Mouse (Mus musculus): ENCODE data around the gene Clcn2. TPM values are rescaled to one million over a fixed set of nuclear protein-coding genes. Genes with fewer than 3 reads are reported as not detected.

Gene Clcn2
- polyA plus RNA-seq, 1 experiment from 2014 or later, result 18.7 TPM

DNA sequence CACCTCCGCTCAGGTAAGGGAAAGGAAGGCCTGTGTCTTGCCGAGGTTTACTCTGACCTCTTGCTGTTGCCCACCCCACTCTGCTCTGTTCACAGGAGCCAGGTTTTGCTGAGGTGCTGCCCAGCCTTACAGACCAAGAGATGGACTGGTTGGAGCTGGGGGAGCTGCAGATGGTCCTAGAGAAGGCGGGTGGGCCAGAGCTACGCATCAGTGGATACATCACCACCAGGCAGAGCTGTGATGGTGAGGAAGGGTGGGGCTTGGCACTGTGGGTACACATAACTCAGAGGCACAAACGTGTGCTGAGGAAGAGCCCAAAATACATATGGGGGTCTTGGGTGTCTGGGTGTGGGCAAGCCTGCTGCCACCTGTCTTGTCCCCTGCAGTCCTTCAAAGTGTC is 18.1 kb upstream of the Clcn2 start:
- Histone ChIP-seq H3K9ac (replicated peaks; ENCODE audit: low read length) (no peak overlapping the region), H3K4me1 (ENCODE audit: insufficient read depth, low read length) (peaks cover 19% of the 10 kb centered on the region), H3K27ac (ENCODE audit: low read length) (no peak overlapping the region), H3K36me3 (ENCODE audit: insufficient read depth, low read length) (no peaks in the 10 kb centered on the region), H3K4me3 (ENCODE audit: low read length) (no peak overlapping the region), H3K9me3 (ENCODE audit: low read length) (no peaks in the 10 kb centered on the region), H3K4me2 (replicated peaks; ENCODE audit: low read depth, low read length) (no peak overlapping the region), H3K27me3 (ENCODE audit: insufficient read depth, low read length) (peaks cover 32% of the 10 kb centered on the region)
- no peak for ATAC-seq (ENCODE audit: low FRiP score, low TSS enrichment)
- WGBS, result 69% methylated on average over 5 of the region's 5 CpGs

DNA sequence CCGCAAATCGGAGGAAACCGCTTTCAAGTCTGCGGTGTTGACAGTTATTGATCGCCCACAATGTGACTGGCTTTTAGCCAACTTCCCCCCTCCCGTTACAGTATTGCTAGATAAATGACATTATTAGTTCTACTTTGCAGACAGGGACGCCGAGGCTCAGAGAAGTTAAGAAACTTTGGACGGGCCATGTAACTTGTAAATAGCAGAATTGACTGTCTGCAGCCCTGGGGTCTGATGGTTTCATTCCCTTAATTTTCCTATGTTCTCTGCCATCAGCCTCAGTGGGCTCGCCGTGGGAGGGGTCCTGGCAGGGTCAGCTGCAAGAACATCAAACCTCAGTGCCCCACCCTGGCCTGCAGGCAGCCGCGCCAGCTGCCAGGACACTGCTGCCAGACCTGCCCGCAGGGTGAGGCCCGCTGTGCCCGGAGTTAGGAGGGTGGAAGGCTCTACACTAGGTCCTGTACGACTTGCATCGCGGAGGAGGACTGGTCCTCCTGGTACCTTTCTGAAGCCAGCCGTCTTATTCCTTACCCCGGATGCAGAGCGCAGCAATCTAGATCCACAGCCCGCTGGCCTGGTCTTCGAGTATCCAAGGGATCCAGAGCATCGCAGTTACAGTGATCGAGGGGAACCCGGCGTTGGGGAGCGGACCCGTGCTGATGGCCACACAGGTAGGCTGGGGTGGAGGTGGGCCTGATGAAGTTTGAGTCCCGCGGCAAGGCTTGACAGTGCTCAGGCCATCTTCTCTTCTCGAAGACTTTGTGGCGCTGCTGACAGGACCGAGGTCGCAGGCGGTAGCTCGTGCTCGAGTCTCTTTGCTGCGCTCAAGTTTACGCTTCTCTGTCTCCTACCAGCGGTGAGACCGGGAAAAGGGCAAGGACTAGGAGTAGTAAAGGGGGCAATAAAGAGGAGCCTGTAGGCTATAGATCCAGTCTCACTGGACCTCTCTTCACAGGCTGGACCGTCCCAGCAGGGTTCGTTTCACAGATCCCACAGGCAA is 16.5 kb upstream of the Clcn2 start, which contains the start of gene Thpo:
Gene Thpo (minus strand): TSS at position 781 of the 1,000 bp plus-strand sequence.
- Histone ChIP-seq H3K9me3 (ENCODE audit: low read length) (no peaks in the 10 kb centered on the region), H3K4me2 (replicated peaks; ENCODE audit: low read depth, low read length) (peak within 1 kb of the TSS; percentile 100), H3K4me1 (ENCODE audit: insufficient read depth, low read length) (peaks cover 28% of the 10 kb centered on the region), H3K36me3 (ENCODE audit: insufficient read depth, low read length) (no peaks in the 10 kb centered on the region), H3K27me3 (ENCODE audit: insufficient read depth, low read length) (peaks cover 32% of the 10 kb centered on the region), H3K4me3 (ENCODE audit: low read length) (peak within 1 kb of the TSS; percentile 68), H3K27ac (ENCODE audit: low read length) (no peak within 1 kb of the TSS), H3K9ac (replicated peaks; ENCODE audit: low read length) (peak within 1 kb of the TSS; percentile 80)
- 3% methylated on average over 45 of the region's 45 CpGs for WGBS
- ATAC-seq (ENCODE audit: low FRiP score, low TSS enrichment), result no peak

DNA sequence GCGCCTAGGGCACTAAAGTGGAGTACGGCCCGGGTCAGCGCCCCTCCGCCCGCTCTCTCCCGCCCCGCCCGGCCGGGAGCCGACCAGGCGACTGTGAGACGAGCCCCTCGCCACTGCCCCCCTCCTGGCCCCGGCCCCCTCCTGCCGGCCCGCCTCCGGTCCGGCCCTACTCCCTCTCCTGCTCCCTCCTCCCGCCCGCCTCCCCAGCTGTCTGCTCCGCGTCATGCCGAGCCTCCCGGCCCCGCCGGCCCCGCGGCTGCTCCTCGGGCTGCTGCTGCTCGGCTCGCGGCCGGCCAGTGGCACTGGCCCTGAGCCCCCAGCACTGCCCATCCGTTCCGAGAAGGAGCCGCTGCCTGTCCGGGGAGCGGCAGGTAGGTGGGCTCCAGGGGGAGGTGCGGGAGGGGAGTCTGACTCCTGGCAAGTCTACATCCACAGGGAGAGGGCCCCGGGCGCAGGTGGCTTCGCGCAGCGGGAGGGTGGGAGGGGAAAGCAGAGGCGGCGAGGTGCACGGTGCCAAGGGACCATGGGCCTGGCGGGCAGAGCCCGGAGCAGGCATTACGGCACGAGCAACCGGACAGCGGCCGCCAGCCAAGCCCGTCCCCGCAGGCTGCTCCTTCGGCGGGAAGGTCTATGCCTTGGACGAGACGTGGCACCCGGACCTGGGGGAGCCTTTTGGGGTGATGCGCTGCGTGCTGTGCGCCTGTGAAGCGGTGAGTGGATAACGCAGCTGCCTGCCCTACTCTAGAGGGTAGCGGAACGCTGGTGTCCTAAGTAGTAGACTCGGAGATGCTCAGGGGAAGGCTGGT is 15.6 kb upstream of the Clcn2 start, which contains the start of gene Chrd:
Gene Chrd (plus strand): TSS at position 203 of the 806 bp plus-strand sequence.
- peak within 1 kb of the TSS; percentile 100 for H3K4me2 ChIP-seq (replicated peaks; ENCODE audit: low read depth, low read length)
- ATAC-seq (ENCODE audit: low FRiP score, low TSS enrichment), result peak; percentile 89
- peak within 1 kb of the TSS; percentile 80 for H3K9ac ChIP-seq (replicated peaks; ENCODE audit: low read length)
- H3K36me3 ChIP-seq (ENCODE audit: insufficient read depth, low read length), result no peaks in the 10 kb centered on the region
- no peaks in the 10 kb centered on the region for H3K9me3 ChIP-seq (ENCODE audit: low read length)
- H3K27me3 ChIP-seq (ENCODE audit: insufficient read depth, low read length), result peaks cover 32% of the 10 kb centered on the region
- under 1% methylated on average over 38 of the region's 70 CpGs for whole genome bisulfite sequencing
- H3K27ac ChIP-seq (ENCODE audit: low read length), result peak within 1 kb of the TSS; percentile 80
- peaks cover 28% of the 10 kb centered on the region for H3K4me1 ChIP-seq (ENCODE audit: insufficient read depth, low read length)
- H3K4me3 ChIP-seq (ENCODE audit: low read length), result peak within 1 kb of the TSS; percentile 68

DNA sequence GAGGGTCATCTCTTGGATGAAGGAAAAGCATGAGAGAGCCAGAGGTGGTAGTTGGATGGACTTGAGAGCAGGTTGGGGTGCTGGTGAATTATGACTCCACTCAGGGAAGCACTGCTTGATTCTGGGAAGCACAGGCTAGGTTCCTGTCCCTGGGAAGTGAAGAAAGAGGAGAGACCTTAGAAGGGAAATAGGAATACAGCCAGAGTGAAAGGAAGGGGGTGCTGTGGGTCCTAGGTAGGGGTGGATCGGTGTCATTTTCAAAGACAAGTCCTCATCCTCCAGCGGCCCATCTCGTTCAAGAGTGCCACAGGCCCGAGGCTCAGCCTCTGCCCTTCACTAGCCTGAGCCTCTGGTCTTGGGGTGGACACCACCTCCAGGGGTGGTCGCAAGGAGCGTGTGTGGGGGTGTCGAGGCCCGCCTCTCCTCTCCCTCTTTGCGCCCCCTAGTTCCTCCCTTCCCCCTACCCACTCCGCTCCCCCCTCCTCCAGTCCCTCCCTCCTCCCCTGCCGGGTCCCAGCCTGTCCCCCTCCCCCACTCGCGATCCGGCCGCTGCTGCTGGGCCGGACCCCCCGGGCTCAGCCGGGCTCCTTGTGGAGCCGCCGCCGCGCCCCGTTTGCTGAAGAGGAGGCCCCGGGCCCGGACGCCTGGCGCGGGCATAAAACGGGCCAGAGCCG is 14.8 kb upstream of the Clcn2 start:
- 0% methylated on average over 28 of the region's 30 CpGs for WGBS
- Histone ChIP-seq H3K4me2 (replicated peaks; ENCODE audit: low read depth, low read length) (peak overlapping the region; percentile 100), H3K27ac (ENCODE audit: low read length) (peak overlapping the region; percentile 80), H3K9me3 (ENCODE audit: low read length) (no peaks in the 10 kb centered on the region), H3K27me3 (ENCODE audit: insufficient read depth, low read length) (peaks cover 32% of the 10 kb centered on the region), H3K4me1 (ENCODE audit: insufficient read depth, low read length) (peaks cover 28% of the 10 kb centered on the region), H3K4me3 (ENCODE audit: low read length) (peak overlapping the region; percentile 68), H3K9ac (replicated peaks; ENCODE audit: low read length) (peak overlapping the region; percentile 80), H3K36me3 (ENCODE audit: insufficient read depth, low read length) (no peaks in the 10 kb centered on the region)
- ATAC-seq (ENCODE audit: low FRiP score, low TSS enrichment), result peak; percentile 53

DNA sequence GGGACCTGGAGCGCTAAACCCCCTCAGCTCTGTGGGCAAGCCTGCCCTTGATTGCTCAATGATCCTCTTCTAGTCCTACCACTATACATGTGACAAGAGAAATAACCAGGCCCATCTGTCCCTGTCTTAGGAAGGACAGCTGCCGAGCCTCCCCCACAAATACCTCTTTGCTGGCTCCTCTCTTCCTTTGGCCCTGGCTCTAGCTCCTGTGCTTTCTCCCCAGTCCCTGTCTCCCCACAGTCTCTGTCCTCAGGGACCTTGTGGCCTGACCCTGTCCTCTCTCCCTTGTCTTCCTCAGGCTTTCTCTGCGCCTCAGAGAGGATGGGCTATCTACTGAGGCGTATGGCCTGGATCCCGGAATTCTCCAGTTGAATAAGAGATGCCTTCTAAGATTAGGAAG is 14.1 kb upstream of the Clcn2 start:
- Histone ChIP-seq H3K4me3 (ENCODE audit: low read length) (no peak overlapping the region), H3K9me3 (ENCODE audit: low read length) (no peaks in the 10 kb centered on the region), H3K9ac (replicated peaks; ENCODE audit: low read length) (no peak overlapping the region), H3K27ac (ENCODE audit: low read length) (no peak overlapping the region), H3K4me1 (ENCODE audit: insufficient read depth, low read length) (peaks cover 28% of the 10 kb centered on the region), H3K36me3 (ENCODE audit: insufficient read depth, low read length) (no peaks in the 10 kb centered on the region), H3K4me2 (replicated peaks; ENCODE audit: low read depth, low read length) (no peak overlapping the region), H3K27me3 (ENCODE audit: insufficient read depth, low read length) (peaks cover 32% of the 10 kb centered on the region)
- ATAC-seq (ENCODE audit: low FRiP score, low TSS enrichment), result no peak
- WGBS, result 50% methylated on average over 5 of the region's 5 CpGs

DNA sequence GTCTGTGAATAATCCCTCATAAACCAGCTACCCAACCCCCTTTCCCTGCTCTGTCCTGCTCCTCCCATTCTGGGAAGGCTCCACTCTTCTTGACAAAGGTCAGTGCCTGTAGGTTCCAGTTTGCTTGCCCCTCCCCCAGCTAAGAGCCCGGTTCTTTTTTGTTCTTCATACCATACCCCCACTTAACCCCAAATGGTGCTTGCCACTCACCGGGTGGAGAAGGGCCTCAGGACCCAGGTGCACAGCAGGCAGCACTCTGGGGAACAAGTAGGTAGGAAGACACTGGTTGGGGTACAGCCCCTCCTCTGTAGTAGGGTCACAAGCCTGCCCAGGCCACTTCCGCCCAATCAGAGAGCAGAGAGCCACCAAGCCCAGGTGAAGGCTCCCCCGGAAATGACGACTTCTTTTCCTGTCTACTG is 12.8 kb upstream of the Clcn2 start:
- no peak overlapping the region for H3K27ac ChIP-seq (ENCODE audit: low read length)
- 32% methylated on average over 5 of the region's 5 CpGs for WGBS
- no peak for ATAC-seq (ENCODE audit: low FRiP score, low TSS enrichment)
- H3K9ac ChIP-seq (replicated peaks; ENCODE audit: low read length), result no peak overlapping the region
- peaks cover 22% of the 10 kb centered on the region for H3K27me3 ChIP-seq (ENCODE audit: insufficient read depth, low read length)
- H3K9me3 ChIP-seq (ENCODE audit: low read length), result no peaks in the 10 kb centered on the region
- H3K4me1 ChIP-seq (ENCODE audit: insufficient read depth, low read length), result peaks cover 28% of the 10 kb centered on the region
- no peak overlapping the region for H3K4me2 ChIP-seq (replicated peaks; ENCODE audit: low read depth, low read length)
- H3K4me3 ChIP-seq (ENCODE audit: low read length), result no peak overlapping the region
- H3K36me3 ChIP-seq (ENCODE audit: insufficient read depth, low read length), result no peaks in the 10 kb centered on the region

DNA sequence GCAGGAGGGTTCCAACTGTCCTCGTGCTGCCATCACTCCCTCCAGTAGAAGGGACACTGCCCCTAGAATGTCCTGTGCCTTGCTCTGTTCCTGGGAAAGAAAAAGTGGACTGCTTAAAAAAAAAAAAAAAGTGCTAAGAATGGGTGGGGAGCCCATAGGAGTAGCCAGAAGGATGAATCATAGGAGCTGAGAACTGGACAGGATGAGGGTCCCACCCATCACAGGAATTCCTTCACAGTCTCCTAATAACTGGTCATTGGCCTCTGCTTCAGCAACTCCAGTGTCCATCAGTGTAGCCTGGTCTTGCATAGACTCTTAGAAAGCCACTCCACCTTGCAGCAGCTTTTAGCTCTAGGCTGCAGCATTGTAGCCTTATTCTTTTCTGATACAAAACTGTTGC is 8.8 kb upstream of the Clcn2 start:
- ATAC-seq (ENCODE audit: low FRiP score, low TSS enrichment), result no peak
- Histone ChIP-seq H3K9ac (replicated peaks; ENCODE audit: low read length) (no peak overlapping the region), H3K4me3 (ENCODE audit: low read length) (no peak overlapping the region), H3K27me3 (ENCODE audit: insufficient read depth, low read length) (no peaks in the 10 kb centered on the region), H3K4me1 (ENCODE audit: insufficient read depth, low read length) (0 out of 2 replicates have a peak, but pooled peaks cover 9% of the 10 kb centered on the region), H3K36me3 (ENCODE audit: insufficient read depth, low read length) (no peaks in the 10 kb centered on the region; the same call in 1 of the 2 replicates), H3K27ac (ENCODE audit: low read length) (no peak overlapping the region), H3K4me2 (replicated peaks; ENCODE audit: low read depth, low read length) (no peak overlapping the region), H3K9me3 (ENCODE audit: low read length) (no peaks in the 10 kb centered on the region)
- 64% methylated on average over 1 of the region's 1 CpGs for WGBS

DNA sequence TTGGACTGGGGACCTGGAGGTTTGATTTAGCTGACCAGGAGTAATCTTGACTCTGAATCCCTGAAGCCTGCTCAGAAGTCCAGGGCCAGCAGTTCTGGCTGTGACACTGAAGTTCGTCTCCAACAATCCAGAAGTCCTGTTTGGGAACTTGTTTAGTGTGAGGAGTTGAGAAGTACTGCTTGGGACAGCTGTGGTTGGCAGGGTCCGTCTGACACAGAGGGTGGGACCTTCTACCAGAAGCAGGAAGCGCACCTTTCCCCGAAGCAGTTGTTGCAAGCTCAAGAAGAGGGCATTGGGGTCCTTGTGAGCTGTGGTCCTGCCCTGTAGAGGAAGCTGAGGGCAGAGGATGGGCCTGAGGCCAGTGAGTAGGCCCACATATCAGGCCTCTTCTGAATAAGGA is 8.2 kb upstream of the Clcn2 start:
- WGBS, result 83% methylated on average over 4 of the region's 4 CpGs
- Histone ChIP-seq H3K27me3 (ENCODE audit: insufficient read depth, low read length) (no peaks in the 10 kb centered on the region), H3K36me3 (ENCODE audit: insufficient read depth, low read length) (peaks cover under 1% of the 10 kb centered on the region; the same call in 1 of the 2 replicates), H3K9me3 (ENCODE audit: low read length) (no peaks in the 10 kb centered on the region), H3K27ac (ENCODE audit: low read length) (no peak overlapping the region), H3K4me1 (ENCODE audit: insufficient read depth, low read length) (0 out of 2 replicates have a peak, but pooled peaks cover 9% of the 10 kb centered on the region), H3K4me3 (ENCODE audit: low read length) (no peak overlapping the region), H3K9ac (replicated peaks; ENCODE audit: low read length) (no peak overlapping the region), H3K4me2 (replicated peaks; ENCODE audit: low read depth, low read length) (no peak overlapping the region)
- ATAC-seq (ENCODE audit: low FRiP score, low TSS enrichment), result no peak

DNA sequence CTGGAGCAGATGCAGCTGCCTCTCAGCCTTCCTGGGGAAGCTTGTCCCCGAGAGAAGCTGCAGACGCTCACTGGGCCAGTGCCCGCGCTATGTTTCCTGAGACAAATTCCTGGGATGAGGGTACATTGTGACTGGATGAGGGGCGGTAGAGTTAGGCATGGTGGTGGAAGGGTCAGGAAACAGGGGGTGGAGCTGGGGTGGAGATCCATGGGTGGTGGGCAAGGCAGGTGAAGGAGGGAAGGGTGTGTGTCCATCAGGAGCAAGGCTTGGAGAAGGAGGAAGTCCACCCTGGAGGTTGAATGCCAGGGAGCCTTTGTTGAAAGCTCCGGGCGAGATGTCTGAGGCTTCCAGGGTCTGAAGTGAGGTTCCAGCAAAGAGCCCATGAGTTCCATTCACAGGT is 7.8 kb upstream of the Clcn2 start:
- H3K36me3 ChIP-seq (ENCODE audit: insufficient read depth, low read length), result peaks cover 5% of the 10 kb centered on the region; the same call in 1 of the 2 replicates
- no peaks in the 10 kb centered on the region for H3K27me3 ChIP-seq (ENCODE audit: insufficient read depth, low read length)
- H3K9ac ChIP-seq (replicated peaks; ENCODE audit: low read length), result no peak overlapping the region
- WGBS, result 86% methylated on average over 7 of the region's 7 CpGs
- H3K4me2 ChIP-seq (replicated peaks; ENCODE audit: low read depth, low read length), result no peak overlapping the region
- H3K4me1 ChIP-seq (ENCODE audit: insufficient read depth, low read length), result 0 out of 2 replicates have a peak, but pooled peaks cover 7% of the 10 kb centered on the region
- H3K9me3 ChIP-seq (ENCODE audit: low read length), result no peaks in the 10 kb centered on the region
- no peak overlapping the region for H3K27ac ChIP-seq (ENCODE audit: low read length)
- no peak overlapping the region for H3K4me3 ChIP-seq (ENCODE audit: low read length)
- ATAC-seq (ENCODE audit: low FRiP score, low TSS enrichment), result no peak
